Mouse (Mus musculus) testis, adult 2 months (tissue): Measurements from ENCODE around the gene Efcab5. TPM values are rescaled to one million over a fixed set of nuclear protein-coding genes. Genes with fewer than 3 reads are reported as not detected.

Source experiments
- H3K27ac ChIP-seq: fragments of 200-500 bp; 2 replicates; pipeline ENCODE4 v1.5.1; 2012; ENCODE audit warnings: low read depth, low read length; ENCODE audit not compliant: control insufficient read depth, insufficient read depth
- H3K27me3 ChIP-seq: fragments of 200-500 bp; 2 replicates; pipeline ENCODE4 v1.6.1; 2012; ENCODE audit warnings: mild to moderate bottlenecking, low read length, moderate library complexity; ENCODE audit not compliant: control insufficient read depth, insufficient read depth
- H3K36me3 ChIP-seq: fragments of 200-500 bp; 2 replicates; pipeline ENCODE4 v1.6.1; 2012; ENCODE audit warnings: mild to moderate bottlenecking, low read length; ENCODE audit not compliant: control insufficient read depth, insufficient read depth
- H3K4me1 ChIP-seq: fragments of 200-500 bp; 2 replicates; pipeline ENCODE4 v1.6.1; 2012; ENCODE audit warnings: low read length; ENCODE audit not compliant: control insufficient read depth, insufficient read depth
- H3K4me3 ChIP-seq: fragments of 200-500 bp; 2 replicates; pipeline ENCODE4 v1.5.1; 2012; ENCODE audit warnings: low read depth, mild to moderate bottlenecking, low read length, moderate library complexity, mixed read lengths; ENCODE audit not compliant: control insufficient read depth
- CTCF ChIP-seq: fragments of 200-500 bp; IDR thresholded peaks from 2 replicates; pipeline ENCODE4 v1.5.1; 2012; ENCODE audit warnings: low read depth, mild to moderate bottlenecking, inconsistent platforms, low read length, moderate library complexity; ENCODE audit not compliant: control insufficient read depth, insufficient read depth, insufficient replicate concordance
- POLR2A ChIP-seq: fragments of 200-500 bp; IDR thresholded peaks from 2 replicates; pipeline ENCODE4 v1.6.1; 2012; ENCODE audit warnings: low read depth, mild to moderate bottlenecking, inconsistent platforms, low read length, moderate library complexity; ENCODE audit not compliant: control insufficient read depth
- polyA plus RNA-seq: library from polyadenylated mRNA; depleted of rRNA; stranded (reverse); fragments of >200 nt; gene quantifications from 2 replicates; pipeline ENCODE4 v1.2.3, GENCODE M21; 2012; rRNA removed

Efcab5 gene
- polyA plus RNA-seq, 1 experiment = 216 TPM

- peaks cover 3% of the 10 kb centered on the region; the same call in 1 of the 2 replicates for H3K36me3 ChIP-seq
- H3K4me1 ChIP-seq = no peaks in the 10 kb centered on the region
- no peaks in the 10 kb centered on the region for H3K27me3 ChIP-seq
- H3K4me3 ChIP-seq = no peak overlapping the region
- TF ChIP-seq CTCF (no peak), POLR2A (no peak)
- no peak overlapping the region for H3K27ac ChIP-seq
These were observed 146.0 kb downstream of the Efcab5 start for GRCm38 (mm10) chr11:77042816-77043215.

GRCm38 (mm10) chr11:77041891-77042290 is 146.9 kb downstream of the Efcab5 start:
- H3K36me3 ChIP-seq = peaks cover 3% of the 10 kb centered on the region; the same call in 1 of the 2 replicates
- no peaks in the 10 kb centered on the region for H3K4me1 ChIP-seq
- no peaks in the 10 kb centered on the region for H3K27me3 ChIP-seq
- H3K4me3 ChIP-seq = no peak overlapping the region
- TF ChIP-seq CTCF (no peak), POLR2A (no peak)
- H3K27ac ChIP-seq = no peak overlapping the region

Other genes starting within 250 kb of the Efcab5 start
- gene Slc6a4, start 190.4 kb downstream of the Efcab5 start, polyA plus RNA-seq = 1.0 and 1.7 TPM in 2 replicates
- gene Nsrp1, start 110.5 kb downstream of the Efcab5 start, polyA plus RNA-seq = 3.4 and 4.9 TPM in 2 replicates
- gene Ssh2, start 27.3 kb upstream of the Efcab5 start, polyA plus RNA-seq = 35.8 and 43.8 TPM in 2 replicates